Mouse (Mus musculus): Measurements from ENCODE around the gene Nrf1.

- no peak for TF ChIP-seq POLR2A (IDR thresholded peaks at IDR 0.05; ENCODE audit: insufficient read depth, low read length)
- TF ChIP-seq CTCF (IDR thresholded peaks at IDR 0.05; ENCODE audit: low read depth, low read length): no peak
These were observed 49.0 kb upstream of the Nrf1 start for GRCm38 (mm10) chr6:29998771-29999170.

All from ES-Bruce4 (cell line).